Mouse (Mus musculus) embryonic fibroblast, embryonic 13.5 days (primary cell): ENCODE results near the gene Ttbk1.

ENCODE experiments used
- CTCF ChIP-seq: IDR thresholded peaks from 2 replicates; pipeline ENCODE4 v1.5.1; 2011; ENCODE audit warnings: mild to moderate bottlenecking, control low read depth, low read length, moderate library complexity, borderline replicate concordance; ENCODE audit not compliant: insufficient read depth
- POLR2A ChIP-seq: IDR thresholded peaks from 2 replicates; pipeline ENCODE4 v1.6.1; 2011; ENCODE audit warnings: low read depth, mild to moderate bottlenecking, control low read depth, low read length, moderate library complexity

GRCm38 (mm10) chr17:46476601-46477000 is 10.9 kb downstream of the Ttbk1 start:
- TF ChIP-seq POLR2A (no peak), CTCF (no peak)
